Mouse (Mus musculus) liver, embryonic 14.5 days (tissue): ENCODE measurements around the gene Trim62. TPM values are rescaled to one million over a fixed set of nuclear protein-coding genes. Genes with fewer than 3 reads are reported as not detected.

ENCODE experiments used
- ATAC-seq: fragments of 200-750 bp; cut with Nextera tagmentation; 2 replicates; pipeline ENCODE4 v1.8.0; 2017; ENCODE audit warnings: moderate number of reproducible peaks, mild to moderate bottlenecking, moderate library complexity; ENCODE audit not compliant: insufficient read depth
- DNase-seq, 3 experiments: peaks; one replicate each; pipeline ENCODE4 v3.0.0-alpha.2; 2012 to 2013; ENCODE audit warnings: low read depth in 3 of 3, low spot score in 3 of 3
- H3K27ac ChIP-seq: fragments of 300-500 bp; sonication (generic); 2 replicates; pipeline ENCODE4 v1.5.1; 2014; ENCODE audit warnings: moderate library complexity, mild to moderate bottlenecking, control low read depth, inconsistent platforms
- H3K27me3 ChIP-seq: fragments of 300-500 bp; sonication (generic); 2 replicates; pipeline ENCODE4 v1.6.1; 2014; ENCODE audit warnings: mild to moderate bottlenecking, low read length, moderate library complexity; ENCODE audit not compliant: control insufficient read depth, insufficient read depth
- H3K36me3 ChIP-seq: fragments of 300-500 bp; sonication (generic); replicated peaks from 2 replicates; pipeline ENCODE4 v1.6.1; 2014; ENCODE audit warnings: low read depth; ENCODE audit not compliant: control insufficient read depth, insufficient read depth
- H3K4me1 ChIP-seq, 2 experiments: fragments of 200-500 bp in 1 of 2; fragments of 300-500 bp in 1 of 2; sonication (generic) in 1 of 2; replicated peaks; 2 replicates each; pipeline ENCODE4 v1.6.1; 2012 to 2014; ENCODE audit warnings: antibody characterized with exemption in 1 of 2, inconsistent platforms in 1 of 2, low read length in 1 of 2; ENCODE audit not compliant: control insufficient read depth in 2 of 2, insufficient read depth in 2 of 2
- H3K4me2 ChIP-seq: fragments of 300-500 bp; sonication (generic); 2 replicates; pipeline ENCODE4 v1.6.1; 2014; ENCODE audit warnings: low read depth, mild to moderate bottlenecking, control low read depth, moderate library complexity
- H3K4me3 ChIP-seq, 2 experiments: fragments of 200-500 bp in 1 of 2; fragments of 300-500 bp in 1 of 2; sonication (generic) in 1 of 2; 2 replicates each; pipeline ENCODE4 v1.5.1; 2012 to 2014; ENCODE audit warnings: low read depth in 2 of 2, low read length in 2 of 2, mild to moderate bottlenecking in 2 of 2, control low read depth in 1 of 2, inconsistent platforms in 1 of 2, moderate library complexity in 1 of 2; ENCODE audit not compliant: insufficient read depth in 1 of 2
- H3K9ac ChIP-seq: fragments of 300-500 bp; sonication (generic); replicated peaks from 2 replicates; pipeline ENCODE4 v1.6.1; 2014; ENCODE audit warnings: mild to moderate bottlenecking, control low read depth, moderate library complexity
- H3K9me3 ChIP-seq: fragments of 300-500 bp; sonication (generic); 2 replicates; pipeline ENCODE4 v1.6.1; 2016; ENCODE audit warnings: low read length, mixed read lengths; ENCODE audit not compliant: control insufficient read depth
- CTCF ChIP-seq: IDR thresholded peaks from 2 replicates; pipeline ENCODE4 v1.5.1; 2016; ENCODE audit warnings: antibody characterized with exemption, low read depth, control low read depth
- EP300 ChIP-seq: IDR thresholded peaks from 2 replicates; pipeline ENCODE4 v1.6.1; 2016; ENCODE audit warnings: antibody characterized with exemption, low read depth
- WGBS: fragments of 180-500 bp; shearing (Covaris S2); extraction: QIAGEN DNeasy Blood & Tissue Kit; methylation state at CpG from one replicate; pipeline ENCODE4 v1.1.7; 2014; ENCODE audit not compliant: insufficient replicate concordance; 5-methylcytosine and 5-hydroxymethylcytosine counted together
- polyA plus RNA-seq, 2 experiments: library from polyadenylated mRNA; depleted of rRNA in 1 of 2; stranded (reverse) in 1 of 2; unstranded in 1 of 2; fragments of >200 nt; fragmentation: Nextera tagmentation in 1 of 2; extraction: Ambion mirVana in 1 of 2; gene quantifications; 2 replicates each; pipeline versions ENCODE4 v1.2.1 to v1.2.3; 2012 to 2014

The Trim62 gene
- polyA plus RNA-seq, 2 experiments, result 0.25 to 0.30 TPM

- Histone ChIP-seq H3K9me3 (no peaks in the 10 kb centered on the region), H3K4me2 (no peak overlapping the region), H3K36me3 (no peaks in the 10 kb centered on the region), H3K27ac (no peak overlapping the region), H3K4me1 (peaks cover 6 to 9% of the 10 kb centered on the region in 2 experiments; a peak in 3 of 4 replicates), H3K27me3 (peaks cover 4% of the 10 kb centered on the region; the same call in 1 of the 2 replicates), H3K9ac (no peak overlapping the region), H3K4me3 (no peak overlapping the region)
- DNase-seq, result no peak
- TF ChIP-seq EP300 (no peak), CTCF (no peak)
- 62% methylated on average over 5 of the region's 5 CpGs for WGBS
- ATAC-seq, result no peak
Measured at GRCm38 (mm10) chr4:128950461-128950860, 67.1 kb downstream of the Trim62 start.

DNA sequence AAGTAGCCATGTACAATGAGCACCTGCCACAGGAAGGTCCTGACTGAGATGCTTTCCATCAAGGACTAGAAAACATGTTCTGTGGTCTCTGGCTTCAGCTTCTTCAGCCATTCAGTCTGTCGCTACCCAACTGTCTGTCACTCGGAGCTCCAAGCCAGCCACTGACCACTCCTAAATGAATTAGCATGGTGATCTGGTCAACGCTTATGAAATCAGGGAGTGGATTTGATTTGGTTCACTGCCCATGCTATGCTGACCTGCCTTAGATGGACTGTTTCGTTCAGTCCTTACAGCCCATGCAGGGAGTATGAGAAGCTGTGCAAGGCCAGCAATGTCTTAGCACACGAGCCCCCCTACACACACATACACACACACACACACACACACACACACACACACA is 70.5 kb downstream of the Trim62 start:
- DNase-seq, result no peak
- no peaks in the 10 kb centered on the region for H3K9me3 ChIP-seq

DNA sequence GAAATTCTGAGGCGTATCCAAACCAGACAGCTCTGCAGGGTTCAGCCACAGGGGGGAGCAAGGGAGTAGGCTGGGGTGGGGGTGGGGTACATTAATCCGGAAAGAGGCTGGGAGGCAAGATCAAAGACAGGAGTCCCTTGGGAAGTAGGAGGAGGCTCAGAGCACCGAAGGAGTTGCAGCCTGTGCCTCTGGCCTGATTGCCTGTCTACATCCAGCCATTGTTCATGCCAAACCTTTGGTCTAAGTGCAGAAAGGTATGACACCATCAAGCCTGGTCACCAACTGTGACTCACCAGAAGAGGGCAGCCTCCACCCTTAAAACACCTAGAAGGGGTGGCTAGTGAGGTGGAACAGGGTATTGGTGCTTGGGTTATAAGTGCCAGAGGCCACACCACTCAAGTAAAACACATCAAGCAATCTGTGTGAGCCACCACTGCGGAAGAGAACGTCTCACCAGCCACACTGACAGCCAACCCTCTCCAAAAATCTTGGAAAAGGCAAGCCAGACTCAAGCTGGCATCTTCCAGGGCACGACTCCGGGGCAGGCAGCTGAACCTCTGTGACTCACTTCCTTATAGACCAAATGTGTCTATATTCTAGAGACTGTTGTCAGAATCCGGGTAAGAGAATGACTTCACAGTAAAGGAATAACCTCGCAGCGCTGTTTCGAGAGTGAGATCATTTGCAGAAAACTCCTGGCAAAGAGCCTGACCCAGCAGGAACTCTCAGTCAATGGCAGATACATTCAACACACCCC is 74.0 kb downstream of the Trim62 start:
- DNase-seq (no peak), ATAC-seq (0 out of 2 replicates have a peak, but pooled peaks have one; percentile 26)
- 40% methylated on average over 11 of the region's 11 CpGs for WGBS
- Histone ChIP-seq H3K27me3 (peaks cover 25% of the 10 kb centered on the region), H3K4me2 (no peak overlapping the region), H3K27ac (no peak overlapping the region), H3K4me3 (no peak overlapping the region), H3K36me3 (no peaks in the 10 kb centered on the region), H3K4me1 (no peaks in the 10 kb centered on the region), H3K9me3 (no peaks in the 10 kb centered on the region), H3K9ac (no peak overlapping the region)
- TF ChIP-seq CTCF (peak; percentile 70), EP300 (no peak)

More for the DNA sequence above, 70.5 kb downstream of the Trim62 start:
- no peak overlapping the region for H3K9ac ChIP-seq
- WGBS, result 64% methylated on average over 5 of the region's 5 CpGs
- H3K4me3 ChIP-seq, result no peak overlapping the region
- H3K4me2 ChIP-seq, result no peak overlapping the region
- H3K27ac ChIP-seq, result no peak overlapping the region
- TF ChIP-seq CTCF (no peak), EP300 (no peak)
- no peak for ATAC-seq
- H3K36me3 ChIP-seq, result no peaks in the 10 kb centered on the region
- 0 out of 4 replicates have a peak, but pooled peaks cover 0 to 4% of the 10 kb centered on the region in 2 experiments for H3K4me1 ChIP-seq
- peaks cover 4% of the 10 kb centered on the region; the same call in 1 of the 2 replicates for H3K27me3 ChIP-seq

- Histone ChIP-seq H3K4me1 (peaks cover 0 to 5% of the 10 kb centered on the region in 2 experiments; a peak in 1 of 4 replicates), H3K36me3 (no peaks in the 10 kb centered on the region), H3K9me3 (no peaks in the 10 kb centered on the region), H3K4me2 (no peak overlapping the region), H3K9ac (no peak overlapping the region), H3K4me3 (no peak overlapping the region), H3K27ac (no peak overlapping the region), H3K27me3 (peaks cover 34% of the 10 kb centered on the region)
- DNase-seq (no peak), ATAC-seq (no peak)
- 75% methylated on average over 11 of the region's 11 CpGs for WGBS
- no peak for TF ChIP-seq CTCF
- no peak for TF ChIP-seq EP300
Measured at GRCm38 (mm10) chr4:128958156-128958555, 74.8 kb downstream of the Trim62 start.

DNA sequence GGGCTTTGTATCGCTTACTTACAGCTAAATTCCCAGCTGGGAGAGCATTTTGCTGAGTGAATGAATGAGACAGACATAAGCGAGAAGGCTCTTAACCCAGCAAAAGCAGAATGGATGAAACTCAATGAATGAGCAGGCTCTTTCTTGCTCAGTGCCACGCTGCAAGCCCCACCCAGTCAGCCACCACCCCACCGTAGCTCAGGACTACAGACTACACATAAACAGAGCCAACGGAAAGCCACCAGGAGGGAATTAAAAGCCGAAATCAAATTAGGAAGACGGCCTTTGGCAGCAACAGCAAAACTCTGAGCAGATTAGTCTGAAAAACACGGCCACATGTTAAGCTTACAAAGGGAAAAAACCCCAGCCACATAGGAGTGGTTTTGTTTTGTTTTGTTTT is 75.5 kb downstream of the Trim62 start:
- Histone ChIP-seq H3K9me3 (no peaks in the 10 kb centered on the region), H3K27ac (no peak overlapping the region), H3K27me3 (peaks cover 34% of the 10 kb centered on the region), H3K9ac (no peak overlapping the region), H3K4me2 (no peak overlapping the region), H3K4me3 (no peak overlapping the region), H3K36me3 (no peaks in the 10 kb centered on the region), H3K4me1 (peaks cover 0 to 5% of the 10 kb centered on the region in 2 experiments; a peak in 1 of 4 replicates)
- DNase-seq (no peak), ATAC-seq (no peak)
- WGBS, result 55% methylated on average over 8 of the region's 8 CpGs
- TF ChIP-seq EP300, result no peak
- TF ChIP-seq CTCF, result no peak
